Mouse (Mus musculus) left cerebral cortex, adult 8-10 months (tissue): ENCODE results near the gene Tspan4. TPM values are rescaled to one million over a fixed set of nuclear protein-coding genes. Genes with fewer than 3 reads are reported as not detected.
A peak's percentile ranks its signal among the peaks of the same experiment; 100 is the strongest.

ENCODE experiments used
- DNase-seq, 2 experiments: peaks; one replicate each; pipeline ENCODE4 v3.0.0; 2022; ENCODE audit warnings: low spot score in 2 of 2
- total RNA-seq, 4 experiments: library from RNA; stranded (reverse); gene quantifications; 2 replicates each; pipeline ENCODE4 v1.2.4; 2022

Gene Tspan4
- total RNA-seq, 4 experiments from 2014 or later = 17.6 to 28.0 (median 23.9) TPM

DNA sequence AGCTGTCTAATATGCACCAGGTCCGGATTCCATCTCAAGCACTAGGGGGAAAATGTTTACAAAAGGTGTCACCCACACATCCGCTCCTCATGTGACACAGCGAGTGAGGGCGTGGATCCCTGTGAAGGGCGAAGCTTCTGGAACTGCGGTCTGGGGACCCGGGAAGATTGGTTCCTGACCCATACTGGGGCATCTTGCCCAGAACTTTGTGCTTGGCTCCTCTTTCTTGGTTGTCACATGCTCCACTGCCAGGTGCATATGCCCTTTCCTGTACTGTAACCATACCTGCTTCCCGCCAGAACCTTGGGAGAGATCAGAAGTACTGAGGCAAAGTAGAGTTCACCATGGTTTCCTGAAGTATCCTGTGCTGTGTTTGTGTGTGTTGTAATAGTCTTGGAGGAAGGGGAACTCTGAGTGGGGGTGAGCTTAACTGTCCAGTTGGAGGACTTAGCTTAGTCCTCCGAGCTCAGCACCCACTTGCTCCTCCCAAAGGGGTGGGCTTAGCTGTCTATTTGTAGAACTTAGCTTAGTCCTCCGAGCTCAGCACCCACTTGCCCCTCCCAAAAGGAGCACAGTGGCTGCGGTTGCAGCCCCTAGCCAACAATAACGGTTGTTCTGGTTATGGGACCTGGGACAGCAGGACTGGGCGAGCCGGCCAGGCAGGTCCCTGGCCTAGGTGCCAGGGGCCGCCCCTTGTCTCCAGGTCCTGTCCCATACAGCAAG, 14.5 kb upstream of the Tspan4 start, which contains the start of gene Cracr2b:
Cracr2b (plus strand) TSS at position 704 of the 723 bp plus-strand sequence.
- no peak for DNase-seq

DNA sequence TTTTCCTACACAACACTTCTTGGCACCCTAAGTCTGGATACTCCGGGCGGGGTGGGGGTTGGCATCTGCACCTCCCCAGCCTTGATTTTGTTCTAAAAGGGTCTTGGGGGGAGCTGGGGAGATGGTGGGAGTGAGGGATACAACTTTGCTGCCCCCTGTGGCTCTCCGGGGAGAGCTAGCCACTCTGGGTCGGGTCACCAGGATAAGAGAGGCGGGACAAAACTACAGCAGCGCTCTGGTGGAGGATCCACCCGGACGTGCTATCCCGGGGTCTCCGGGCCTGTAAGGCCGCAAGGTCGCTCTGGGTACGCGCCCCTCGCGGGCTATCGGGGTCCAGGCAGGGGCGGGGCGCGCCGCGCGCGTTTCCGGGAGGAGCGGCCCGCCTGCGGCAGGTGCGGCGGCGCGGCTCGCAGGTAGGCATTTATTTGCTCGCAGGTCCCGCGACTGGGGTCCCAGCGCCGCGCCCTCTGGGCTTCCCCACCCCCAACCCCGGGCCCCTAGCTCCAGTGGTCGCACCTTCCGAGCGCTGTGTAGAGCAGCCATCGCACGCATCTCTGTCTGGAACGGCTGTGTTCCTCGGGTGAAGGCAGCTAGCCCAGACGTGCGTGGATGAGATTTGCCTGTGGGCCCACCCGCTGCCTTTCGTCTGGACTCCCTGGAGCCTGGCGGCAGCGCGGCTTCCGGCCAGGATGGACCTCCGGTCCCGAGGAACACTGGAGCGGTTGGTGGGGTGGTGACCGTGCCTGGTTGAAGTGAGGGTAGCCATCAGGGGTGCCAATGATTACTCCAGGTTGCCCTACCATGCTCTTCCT, 13.3 kb upstream of the Tspan4 start:
- DNase-seq = no peak

DNA sequence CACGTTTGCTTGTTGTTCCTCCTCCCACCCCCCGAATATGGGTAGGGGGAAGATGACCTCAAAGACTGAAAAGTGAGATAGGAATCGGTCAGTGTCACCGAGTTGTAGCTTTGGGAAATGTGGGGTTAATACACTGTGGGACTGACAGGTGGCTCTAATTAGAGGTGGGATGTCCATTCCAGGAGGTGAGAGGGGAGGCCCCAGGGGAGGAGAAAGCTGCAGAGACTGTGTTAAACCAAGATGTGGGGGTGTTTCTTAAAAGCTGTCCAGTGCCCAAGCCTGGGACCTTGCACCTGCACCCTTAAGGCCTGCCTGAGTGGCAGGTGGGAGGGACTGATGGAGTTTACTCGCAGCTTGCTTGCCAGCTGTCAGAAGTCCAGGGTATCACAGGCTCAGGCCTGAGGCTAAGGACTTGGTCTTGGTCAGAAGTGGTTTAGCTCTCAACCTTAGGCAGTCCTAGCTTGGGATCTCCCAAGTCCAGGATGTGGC, 12.7 kb upstream of the Tspan4 start:
- no peak for DNase-seq

DNA sequence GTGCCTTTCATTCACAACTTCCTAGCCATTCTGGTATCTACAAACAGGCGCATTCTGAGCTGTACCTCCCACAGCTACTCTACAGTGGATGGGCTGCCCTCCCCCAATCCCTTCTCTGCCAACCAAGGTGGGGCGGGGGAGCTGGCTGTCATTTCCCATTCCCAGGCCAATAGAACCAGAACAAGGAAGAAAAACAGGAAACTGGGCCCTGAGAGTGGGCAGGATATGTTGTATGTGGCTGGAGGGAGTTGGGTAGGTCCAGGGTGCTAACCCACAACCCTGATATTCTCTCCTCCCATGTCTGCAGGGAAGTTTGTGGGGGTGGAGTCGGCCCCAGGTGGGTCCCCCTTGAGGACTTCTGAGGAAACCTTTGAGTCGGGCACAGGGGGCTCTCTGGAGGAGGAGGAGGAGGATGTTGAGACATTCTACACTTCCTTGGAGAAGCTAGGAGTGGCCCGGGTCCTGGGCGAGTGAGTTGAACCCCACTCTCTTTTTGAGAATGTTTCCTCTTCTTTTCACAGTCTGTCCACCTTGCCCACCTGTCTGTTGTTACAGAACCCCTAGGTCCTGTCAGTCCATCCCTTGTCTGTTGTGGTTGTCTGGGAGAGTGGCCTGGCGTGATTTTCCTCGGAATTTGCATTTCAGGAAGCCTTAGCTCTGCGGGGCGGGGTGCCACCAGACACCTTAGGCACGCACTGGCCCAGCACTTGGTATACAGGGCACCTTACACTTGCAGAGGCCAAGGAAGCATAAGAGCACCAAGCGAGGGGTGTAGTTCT, 11.0 kb upstream of the Tspan4 start:
- DNase-seq = no peak

DNA sequence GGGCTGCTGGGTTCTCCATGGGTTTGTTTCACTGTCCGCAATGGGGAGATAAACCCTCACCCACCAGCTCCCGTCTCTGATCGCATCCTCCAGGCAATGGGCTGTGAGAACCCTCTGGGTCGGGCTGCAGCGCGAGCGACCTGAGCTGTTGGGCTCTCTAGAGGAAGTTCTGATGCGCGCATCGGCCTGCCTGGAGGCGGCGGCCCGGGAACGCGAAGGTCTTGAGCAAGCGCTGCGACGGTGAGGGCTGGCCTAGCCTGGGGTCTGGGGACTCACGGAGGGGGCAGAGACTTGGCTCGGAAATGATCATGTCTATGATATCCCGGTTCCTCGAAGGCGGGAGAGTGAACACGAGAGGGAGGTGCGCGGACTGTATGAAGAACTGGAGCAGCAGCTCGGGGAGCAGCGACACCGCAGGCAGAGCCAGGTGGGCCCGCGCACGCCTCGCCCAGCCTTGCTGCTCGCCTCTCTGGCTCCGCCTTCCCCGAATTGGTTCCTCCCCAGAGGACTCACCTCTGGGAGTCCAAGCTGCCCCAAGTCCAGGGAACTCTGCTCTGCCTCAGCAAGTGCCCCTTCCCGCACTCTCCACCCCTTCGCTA, 10.3 kb upstream of the Tspan4 start:
- DNase-seq = no peak

DNA sequence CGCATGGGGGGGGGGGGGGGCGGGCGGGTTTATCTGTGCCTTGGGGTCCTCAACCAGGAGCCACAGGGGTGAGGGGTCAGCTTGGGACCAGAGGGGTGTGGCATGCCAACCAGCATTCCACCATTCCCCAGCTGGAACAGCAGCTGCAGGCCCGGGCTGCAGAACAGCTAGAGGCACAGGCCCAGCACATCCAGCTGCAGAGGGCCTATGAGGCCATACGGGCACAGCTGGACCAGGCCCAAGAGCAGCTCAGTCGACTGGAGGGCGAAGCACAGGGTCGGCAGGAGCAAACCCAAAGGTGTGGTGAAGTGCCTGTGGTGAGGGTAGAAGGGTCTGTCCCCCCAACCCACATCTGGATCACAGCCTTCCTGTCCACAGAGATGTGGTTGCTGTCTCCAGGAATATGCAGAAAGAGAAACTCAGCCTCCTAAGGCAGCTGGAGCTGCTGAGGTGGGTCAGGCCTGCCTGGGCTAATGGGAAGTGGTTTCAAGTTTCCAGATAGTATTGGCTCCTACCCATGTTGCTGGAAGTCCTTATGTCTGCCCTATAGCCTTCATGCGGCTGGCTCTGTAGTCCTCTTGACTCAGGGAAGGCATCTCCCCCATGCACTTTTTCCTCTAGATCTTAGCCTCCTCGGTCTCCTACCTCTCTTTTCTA, 9.5 kb upstream of the Tspan4 start:
- no peak for DNase-seq

DNA sequence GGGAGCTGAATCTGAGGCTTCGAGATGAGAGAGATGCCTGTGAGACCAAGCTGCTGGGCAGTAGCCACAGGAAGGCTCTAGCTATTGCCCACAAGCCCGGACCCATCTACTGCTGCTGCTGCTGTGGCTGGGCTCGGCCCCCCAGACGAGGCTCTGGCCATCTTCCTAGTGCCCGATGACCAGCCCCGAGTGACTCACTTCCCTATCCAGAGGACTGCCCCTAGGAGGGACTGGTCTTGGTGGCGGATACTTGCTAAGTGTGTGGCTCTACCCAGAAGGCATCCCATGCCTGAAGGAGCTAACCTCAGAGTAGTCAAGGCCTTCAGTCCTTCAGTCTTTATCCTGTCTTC, 9.0 kb upstream of the Tspan4 start:
- DNase-seq = no peak

DNA sequence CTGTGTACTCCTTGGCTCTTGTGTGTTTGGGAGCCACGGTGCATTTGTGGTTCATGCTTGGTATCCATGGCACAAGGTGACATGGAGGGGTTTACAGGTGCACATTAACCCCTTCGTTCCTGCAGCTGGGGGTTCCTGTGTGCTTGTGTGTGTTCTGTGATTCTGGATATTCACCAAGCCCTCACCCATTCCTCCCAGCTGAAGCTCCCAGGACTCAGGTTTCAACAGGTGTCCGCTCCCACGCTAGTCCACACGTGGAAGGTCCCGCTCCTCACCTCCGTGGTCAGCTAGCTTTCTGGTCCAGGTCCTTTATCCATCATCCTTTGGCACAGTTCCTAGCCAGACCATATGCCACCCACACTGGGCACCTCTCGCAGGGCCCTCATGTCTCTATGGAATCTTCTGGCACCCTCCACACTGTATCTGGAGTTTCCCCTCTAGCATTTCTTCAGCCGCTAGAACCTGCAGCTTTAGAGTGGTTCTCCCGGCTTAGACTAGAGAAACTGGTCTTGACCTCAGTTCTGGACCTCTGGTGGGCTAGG, 8.4 kb upstream of the Tspan4 start:
- no peak for DNase-seq

DNA sequence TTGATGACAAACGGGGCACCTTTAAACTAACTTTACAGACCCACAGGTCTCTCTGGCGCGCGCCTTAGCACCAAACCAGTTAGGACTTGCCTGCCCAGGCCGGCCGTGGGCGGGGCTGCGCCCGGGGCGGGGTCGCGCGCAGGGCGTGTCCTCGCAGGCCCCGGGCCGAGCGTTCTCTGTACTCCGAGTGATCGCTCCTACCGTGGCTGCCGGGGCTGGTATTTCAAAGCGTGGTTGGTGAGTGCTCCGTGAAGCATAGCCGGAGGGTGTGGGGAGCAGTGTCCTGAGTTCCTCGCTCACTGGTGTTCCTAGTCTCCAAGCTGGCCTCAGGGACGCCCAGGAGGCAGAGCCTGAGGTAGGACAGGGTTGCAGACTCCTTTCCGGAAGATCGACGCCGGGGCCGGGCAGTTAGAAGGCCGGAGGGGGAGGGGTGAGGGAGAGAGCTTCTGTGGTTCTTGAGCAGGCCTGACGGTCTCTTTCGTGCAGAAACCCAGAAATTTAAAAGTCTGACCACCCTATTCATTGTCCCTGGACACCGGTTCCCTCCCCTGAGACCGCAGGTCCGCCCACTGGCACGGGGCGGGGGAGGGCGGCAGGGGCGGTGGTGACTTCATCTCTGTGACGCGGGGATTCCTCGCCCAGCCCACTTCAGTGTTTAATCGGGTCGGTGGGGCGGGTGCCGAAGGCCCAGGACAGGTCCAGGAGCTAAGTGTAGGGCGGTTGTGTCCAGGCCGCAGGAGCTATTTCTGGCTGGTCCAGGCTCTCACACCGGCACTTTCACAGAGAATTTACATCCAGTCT, 7.6 kb upstream of the Tspan4 start, which contains the start of gene Cd151:
Cd151 (plus strand) TSS at position 163 of the 801 bp plus-strand sequence.
- DNase-seq = peak; percentile 46 to 66

DNA sequence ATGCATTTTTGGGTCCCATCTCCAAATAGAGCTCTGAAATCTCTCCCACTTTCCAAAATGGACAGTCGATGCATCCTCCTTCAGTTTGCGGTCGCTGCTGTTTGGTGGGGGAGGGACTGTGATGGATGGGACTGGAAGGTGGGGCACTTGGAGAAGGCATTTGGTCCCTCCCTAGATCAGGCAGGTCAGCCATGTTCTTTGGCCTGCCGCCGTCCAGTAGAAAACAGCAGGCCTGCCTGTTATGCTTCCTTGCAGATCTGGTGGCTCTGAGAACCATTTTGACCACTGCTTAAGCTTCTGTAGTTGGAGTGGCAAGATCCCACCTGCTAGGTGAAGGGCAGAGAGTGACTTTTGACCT, 6.9 kb upstream of the Tspan4 start:
- DNase-seq = no peak

DNA sequence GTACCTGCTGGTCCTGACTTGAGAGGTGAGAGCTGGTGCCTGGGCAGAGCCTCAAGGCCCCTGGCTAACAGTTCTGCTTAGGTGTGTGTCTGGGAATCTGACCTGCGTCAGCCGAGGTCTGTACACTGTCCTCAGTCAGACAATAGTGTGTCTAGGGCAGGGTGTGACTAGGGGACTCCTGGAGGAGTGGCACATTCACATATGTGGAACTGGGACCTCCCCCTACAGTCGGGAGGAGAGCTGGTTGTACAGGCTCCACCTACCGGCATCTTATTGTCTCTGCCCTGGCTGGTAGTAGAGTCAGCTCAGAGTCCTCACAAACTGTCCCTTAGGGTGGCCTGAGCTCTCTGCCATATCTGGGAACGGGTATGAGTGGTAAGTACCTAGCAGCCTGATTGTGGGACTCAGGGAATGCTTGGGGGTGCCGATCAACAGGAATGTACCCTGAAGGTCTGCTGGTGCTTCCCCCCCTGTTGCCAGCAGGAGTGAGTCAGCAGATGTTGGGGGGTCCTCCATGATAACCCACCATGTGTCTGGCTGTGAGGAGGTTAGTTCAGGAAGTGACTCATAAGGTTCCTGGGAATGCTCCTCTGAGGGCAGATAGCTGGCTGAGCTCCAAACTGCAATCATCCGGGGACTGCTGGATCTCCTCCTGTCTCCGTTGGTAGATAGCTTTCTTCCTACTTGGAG, 6.4 kb upstream of the Tspan4 start:
- DNase-seq = no peak

DNA sequence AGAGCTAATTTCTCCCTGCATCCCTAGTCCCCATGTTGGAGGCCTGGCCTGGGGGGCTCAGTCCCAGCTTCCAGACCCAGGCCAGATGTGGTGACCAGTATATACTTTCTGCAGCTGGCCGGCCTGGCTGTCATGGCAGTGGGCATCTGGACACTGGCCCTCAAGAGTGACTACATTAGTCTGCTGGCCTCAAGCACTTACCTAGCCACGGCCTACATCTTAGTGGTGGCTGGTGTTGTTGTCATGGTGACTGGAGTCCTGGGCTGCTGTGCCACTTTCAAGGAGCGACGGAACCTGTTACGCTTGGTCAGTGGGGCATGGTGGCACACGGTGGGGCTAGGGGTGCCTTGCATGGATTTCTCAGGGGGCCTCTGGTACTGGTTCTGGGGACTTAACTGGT, 5.7 kb upstream of the Tspan4 start:
- DNase-seq = no peak

DNA sequence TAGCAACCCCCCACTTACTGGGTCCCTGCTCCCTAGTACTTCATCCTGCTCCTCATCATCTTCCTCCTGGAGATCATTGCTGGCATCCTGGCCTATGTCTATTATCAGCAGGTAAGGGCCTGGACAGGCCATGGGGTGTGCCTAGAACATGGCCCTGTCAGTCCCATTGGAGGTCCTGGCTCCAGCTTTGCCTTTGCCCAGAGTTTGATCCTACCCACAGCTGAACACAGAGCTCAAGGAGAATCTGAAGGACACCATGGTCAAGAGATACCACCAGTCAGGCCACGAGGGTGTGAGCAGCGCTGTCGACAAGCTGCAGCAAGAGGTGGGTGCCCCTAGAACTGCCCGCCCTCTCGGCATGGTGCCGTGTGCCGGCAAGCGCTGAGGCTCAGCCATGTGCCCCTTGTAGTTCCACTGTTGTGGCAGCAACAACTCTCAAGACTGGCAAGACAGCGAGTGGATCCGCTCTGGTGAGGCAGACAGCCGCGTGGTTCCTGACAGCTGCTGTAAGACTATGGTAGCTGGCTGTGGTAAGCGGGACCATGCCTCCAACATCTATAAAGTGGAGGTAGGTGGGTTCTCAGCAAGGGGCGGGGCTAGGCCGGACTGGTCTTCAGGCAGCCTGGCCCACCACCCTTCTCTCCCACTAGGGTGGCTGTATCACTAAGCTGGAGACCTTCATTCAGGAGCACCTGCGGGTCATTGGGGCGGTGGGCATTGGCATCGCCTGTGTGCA, 5.0 kb upstream of the Tspan4 start:
- no peak for DNase-seq

DNA sequence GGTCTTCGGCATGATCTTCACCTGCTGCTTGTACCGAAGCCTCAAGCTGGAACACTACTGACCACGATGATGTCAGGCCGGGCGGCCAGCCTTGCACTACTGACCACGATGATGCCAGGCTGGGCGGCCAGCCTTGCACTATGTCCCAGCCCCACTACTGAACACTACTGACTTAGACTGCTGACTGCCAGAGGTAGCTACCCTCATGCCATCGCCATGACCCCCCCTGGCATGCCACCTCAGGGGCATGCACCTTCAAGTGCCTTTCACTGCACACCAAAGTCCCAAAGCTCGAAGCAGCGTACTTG, 4.4 kb upstream of the Tspan4 start:
- DNase-seq = no peak

DNA sequence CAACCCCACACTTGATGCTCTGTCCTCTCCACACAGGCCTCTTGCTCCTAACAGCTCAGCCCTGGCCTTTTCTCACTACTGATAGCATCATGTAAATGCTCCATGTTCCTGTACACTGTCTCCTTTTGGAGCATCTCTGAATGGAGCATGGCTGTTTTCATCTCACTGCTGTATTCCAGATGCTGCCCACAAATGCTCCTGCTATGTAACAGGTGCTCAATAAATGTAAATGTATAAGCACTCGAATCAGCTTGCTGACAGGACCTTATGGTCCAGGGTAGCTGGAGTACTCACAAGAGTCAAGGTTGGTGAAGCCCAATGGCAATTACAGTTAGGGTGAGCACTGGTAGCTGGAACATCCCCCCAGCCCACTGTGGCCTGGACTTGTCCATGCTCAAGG, 3.8 kb upstream of the Tspan4 start:
- no peak for DNase-seq

DNA sequence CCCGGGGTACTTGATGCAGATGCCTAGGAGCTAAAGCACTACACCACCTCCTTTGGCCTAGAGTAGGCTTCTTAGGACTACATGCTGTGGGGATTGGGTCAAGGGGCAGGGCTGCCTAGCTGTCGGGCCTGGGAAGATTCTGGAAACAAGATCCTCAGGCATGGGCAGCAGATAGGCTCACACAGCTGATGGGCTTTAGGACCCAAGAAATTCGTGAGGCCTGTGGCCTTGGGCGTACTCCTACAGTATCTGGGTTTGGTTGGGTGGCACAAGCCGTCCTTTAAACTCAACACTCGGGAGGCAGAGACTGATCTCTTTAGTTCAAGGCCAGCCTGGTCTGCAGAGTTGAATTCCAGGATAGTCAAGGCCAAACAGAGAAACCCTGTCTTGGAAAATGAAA, 2.8 kb upstream of the Tspan4 start:
- no peak for DNase-seq

DNA sequence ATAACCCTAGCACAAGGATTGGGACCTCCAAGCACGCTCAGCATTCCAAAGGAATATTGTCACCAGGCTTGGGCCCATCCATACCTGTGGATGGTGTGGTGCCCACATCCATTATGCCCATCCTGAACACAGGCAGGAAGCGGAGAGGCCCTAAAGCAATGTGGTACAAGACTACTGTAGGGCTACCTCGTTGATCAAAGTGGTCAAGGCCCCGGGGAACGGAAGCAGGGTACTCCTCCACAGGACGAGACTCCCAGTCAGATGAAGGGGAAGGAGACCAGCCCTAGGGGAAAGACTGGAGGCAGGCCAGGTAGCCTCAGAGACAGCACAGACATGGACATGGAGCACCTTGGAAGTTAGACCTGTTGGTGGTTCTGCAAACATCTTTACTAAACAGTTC, 2.3 kb upstream of the Tspan4 start:
- no peak for DNase-seq

DNA sequence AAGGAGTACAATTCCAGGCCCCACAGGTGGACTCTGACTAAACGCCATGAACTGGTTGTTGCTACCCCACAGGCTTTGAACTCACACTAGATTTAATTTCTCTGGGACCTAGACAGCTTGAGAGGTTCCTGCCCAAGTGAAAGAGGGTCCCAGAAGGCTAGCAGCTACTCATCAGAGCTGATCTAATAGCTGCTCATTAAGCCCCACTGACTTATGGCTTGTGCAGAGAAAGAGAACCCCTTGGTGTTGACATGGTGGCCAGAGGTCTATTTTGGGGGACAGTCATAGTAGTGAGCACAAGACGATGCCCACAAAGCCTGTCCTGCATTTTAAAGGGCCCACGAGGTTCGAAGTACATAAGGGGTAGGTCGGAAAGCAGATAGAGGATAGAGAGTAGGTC, 880 bp upstream of the Tspan4 start:
- no peak for DNase-seq

DNA sequence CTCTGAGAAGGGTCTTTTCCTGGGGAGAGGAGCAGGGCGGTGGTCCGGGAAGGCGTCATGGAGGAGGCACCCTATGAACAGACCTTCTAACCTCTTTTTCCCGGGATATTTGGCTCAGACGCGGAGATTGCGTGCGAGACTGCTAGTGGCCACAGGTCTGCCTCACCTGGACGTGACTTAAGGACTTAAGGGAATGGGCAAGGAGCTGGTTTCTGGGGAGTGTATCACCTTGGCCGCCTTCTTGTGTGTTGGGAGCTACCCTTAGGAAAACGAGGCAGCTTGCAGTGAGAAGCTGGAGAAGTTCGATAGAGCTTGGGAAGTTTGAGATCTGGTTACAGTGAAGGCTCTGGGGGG, 742 bp downstream of the Tspan4 start:
- no peak for DNase-seq
